Mouse (Mus musculus) gastrocnemius, adult 2 months (tissue): Measurements from ENCODE around the gene Tead1. TPM values are rescaled to one million over a fixed set of nuclear protein-coding genes. Genes with fewer than 3 reads are reported as not detected.

Experiments used
- DNase-seq: peaks from one replicate; pipeline ENCODE4 v3.0.0; 2022
- H3K27ac ChIP-seq: fragments of 200-600 bp; 2 replicates; pipeline ENCODE4 v1.8.1; 2022; ENCODE audit warnings: mild to moderate bottlenecking
- H3K4me3 ChIP-seq: fragments of 200-600 bp; 2 replicates; pipeline ENCODE4 v1.8.1; 2022; ENCODE audit warnings: mild to moderate bottlenecking, moderate library complexity
- CTCF ChIP-seq: fragments of 200-600 bp; IDR thresholded peaks from 2 replicates; pipeline ENCODE4 v1.8.1; 2022; ENCODE audit warnings: antibody characterized with exemption, mild to moderate bottlenecking, moderate library complexity
- intact Hi-C: fragments of 180-260 bp; cut with DNase I; formaldehyde crosslinking; loops from one replicate; pipeline ENCODE4 v1.15.1; 2025
- total RNA-seq, 2 experiments: library from RNA; stranded (reverse); gene quantifications; 2 replicates each; pipeline ENCODE4 v1.2.3; 2021

The Tead1 gene
- total RNA-seq, 2 experiments from 2014 or later = 189 to 260 TPM

GRCm38 (mm10) chr7:112772777-112773176 is 93.7 kb downstream of the Tead1 start:
- no peak overlapping the region for H3K4me3 ChIP-seq
- no peak for TF ChIP-seq CTCF
- peak overlapping the region; percentile 86 for H3K27ac ChIP-seq
- DNase-seq = no peak
- intact Hi-C loops = loop anchor here (5.0 kb wide), 1 partner anchor 95 kb away; no protein-coding TSS in a partner anchor

GRCm38 (mm10) chr7:112773601-112774000 is 94.5 kb downstream of the Tead1 start:
- peak; percentile 72 for DNase-seq
- intact Hi-C loops = loop anchor here (5.0 kb wide), 1 partner anchor 94 kb away; no protein-coding TSS in a partner anchor
- Histone ChIP-seq H3K4me3 (no peak overlapping the region), H3K27ac (peak overlapping the region; percentile 86)
- no peak for TF ChIP-seq CTCF

- TF ChIP-seq CTCF = no peak
- H3K4me3 ChIP-seq = no peak overlapping the region; the same call in 1 of the 2 replicates
- peak; percentile 71 for DNase-seq
- intact Hi-C loops = no loop called here
- peak overlapping the region; percentile 86 for H3K27ac ChIP-seq
Observed at GRCm38 (mm10) chr7:112775816-112776215, 96.7 kb downstream of the Tead1 start.

GRCm38 (mm10) chr7:112776670-112777069 is 97.6 kb downstream of the Tead1 start:
- Histone ChIP-seq H3K27ac (peak overlapping the region; percentile 86), H3K4me3 (no peak overlapping the region; the same call in 1 of the 2 replicates)
- TF ChIP-seq CTCF = no peak
- intact Hi-C loops = no loop called here
- no peak for DNase-seq

- intact Hi-C loops = no loop called here
- no peak for TF ChIP-seq CTCF
- H3K27ac ChIP-seq = peak overlapping the region; percentile 40; the same call in 1 of the 2 replicates
- H3K4me3 ChIP-seq = no peak overlapping the region
- no peak for DNase-seq
Observed at GRCm38 (mm10) chr7:112779636-112780035, 100.5 kb downstream of the Tead1 start.

- no peak overlapping the region for H3K4me3 ChIP-seq
- intact Hi-C loops = no loop called here
- no peak for DNase-seq
- TF ChIP-seq CTCF = no peak
- H3K27ac ChIP-seq = peak overlapping the region; percentile 62; the same call in 1 of the 2 replicates
Observed at GRCm38 (mm10) chr7:112780910-112781309, 101.8 kb downstream of the Tead1 start.

GRCm38 (mm10) chr7:112781987-112782386 is 102.9 kb downstream of the Tead1 start:
- no peak for TF ChIP-seq CTCF
- intact Hi-C loops = no loop called here

GRCm38 (mm10) chr7:112784278-112784677 is 105.2 kb downstream of the Tead1 start:
- Histone ChIP-seq H3K27ac (peak overlapping the region; percentile 78), H3K4me3 (no peak overlapping the region)
- no peak for DNase-seq
- intact Hi-C loops = no loop called here
- TF ChIP-seq CTCF = peak; percentile 50

More at GRCm38 (mm10) chr7:112781987-112782386, 102.9 kb downstream of the Tead1 start:
- H3K27ac ChIP-seq = peak overlapping the region; percentile 62
- H3K4me3 ChIP-seq = no peak overlapping the region
- DNase-seq = no peak

GRCm38 (mm10) chr7:112785271-112785670 is 106.2 kb downstream of the Tead1 start:
- Histone ChIP-seq H3K4me3 (no peak overlapping the region), H3K27ac (peak overlapping the region; percentile 78)
- intact Hi-C loops = loop anchor here (5.0 kb wide), 1 partner anchor 82 kb away; no protein-coding TSS in a partner anchor
- peak; percentile 64 for DNase-seq
- no peak for TF ChIP-seq CTCF

GRCm38 (mm10) chr7:112786556-112787225 is 107.6 kb downstream of the Tead1 start:
- peak overlapping the region; percentile 78 for H3K27ac ChIP-seq
- no peak overlapping the region; the same call in 1 of the 2 replicates for H3K4me3 ChIP-seq
- DNase-seq = peak; percentile 64
- no peak for TF ChIP-seq CTCF
- intact Hi-C loops = loop anchor here (5.0 kb wide), 1 partner anchor 81 kb away; no protein-coding TSS in a partner anchor

GRCm38 (mm10) chr7:112787281-112787680 is 108.2 kb downstream of the Tead1 start:
- no peak for TF ChIP-seq CTCF
- no peak for DNase-seq
- H3K27ac ChIP-seq = peak overlapping the region; percentile 78; the same call in 1 of the 2 replicates
- intact Hi-C loops = loop anchor here (5.0 kb wide), 1 partner anchor 80 kb away; no protein-coding TSS in a partner anchor
- no peak overlapping the region for H3K4me3 ChIP-seq

GRCm38 (mm10) chr7:112788321-112788751 is 109.2 kb downstream of the Tead1 start:
- no peak for DNase-seq
- intact Hi-C loops = loop anchor here (5.0 kb wide), 1 partner anchor 79 kb away; no protein-coding TSS in a partner anchor
- no peak overlapping the region for H3K4me3 ChIP-seq
- no peak for TF ChIP-seq CTCF
- peak overlapping the region; percentile 86 for H3K27ac ChIP-seq

GRCm38 (mm10) chr7:112789693-112790092 is 110.6 kb downstream of the Tead1 start:
- DNase-seq = peak; percentile 55
- intact Hi-C loops = loop anchor here (5.0 kb wide), 1 partner anchor 78 kb away; no protein-coding TSS in a partner anchor
- TF ChIP-seq CTCF = no peak

More at GRCm38 (mm10) chr7:112789693-112790092, 110.6 kb downstream of the Tead1 start:
- Histone ChIP-seq H3K27ac (peak overlapping the region; percentile 86), H3K4me3 (no peak overlapping the region)
